Mouse (Mus musculus) lung, adult 2 months (tissue): ENCODE data around the gene Serpina3n. TPM values are rescaled to one million over a fixed set of nuclear protein-coding genes. Genes with fewer than 3 reads are reported as not detected.
"Not testable (repeated sequence)": the region's sequence is repeated elsewhere in the genome, so short reads cannot be mapped to it uniquely, and the experiment has no call there.

Experiments
- DNase-seq: peaks from one replicate; pipeline ENCODE4 v3.0.0; 2022
- H3K4me1 ChIP-seq: fragments of 200-500 bp; 2 replicates; pipeline ENCODE4 v1.6.1; 2011; ENCODE audit warnings: low read length; ENCODE audit not compliant: control insufficient read depth, insufficient read depth
- H3K4me3 ChIP-seq: fragments of 200-500 bp; replicated peaks from 2 replicates; pipeline ENCODE3; 2011; ENCODE audit warnings: low read depth, mild to moderate bottlenecking, control low read depth, low read length; ENCODE audit errors: extremely low read depth
- CTCF ChIP-seq: fragments of 200-500 bp; IDR thresholded peaks from 2 replicates; pipeline ENCODE4 v1.5.1; 2011; ENCODE audit warnings: mild to moderate bottlenecking, low read length, control low read depth; ENCODE audit not compliant: insufficient read depth
- POLR2A ChIP-seq: fragments of 200-500 bp; IDR thresholded peaks from 2 replicates; pipeline ENCODE4 v1.6.1; 2011; ENCODE audit warnings: low read depth, mild to moderate bottlenecking, control low read depth, low read length, borderline replicate concordance; ENCODE audit errors: extremely low read depth
- WGBS: fragments of 180-500 bp; shearing (Covaris S2); methylation state at CpG from one replicate; pipeline ENCODE4 v1.1.7; 2018; 5-methylcytosine and 5-hydroxymethylcytosine counted together
- polyA plus RNA-seq: library from polyadenylated mRNA; depleted of rRNA; stranded (reverse); fragments of >200 nt; gene quantifications from 2 replicates; pipeline ENCODE4 v1.2.3, GENCODE M21; 2012; rRNA removed

The Serpina3n gene
- 106 and 130 TPM in 2 replicates for polyA plus RNA-seq

DNA sequence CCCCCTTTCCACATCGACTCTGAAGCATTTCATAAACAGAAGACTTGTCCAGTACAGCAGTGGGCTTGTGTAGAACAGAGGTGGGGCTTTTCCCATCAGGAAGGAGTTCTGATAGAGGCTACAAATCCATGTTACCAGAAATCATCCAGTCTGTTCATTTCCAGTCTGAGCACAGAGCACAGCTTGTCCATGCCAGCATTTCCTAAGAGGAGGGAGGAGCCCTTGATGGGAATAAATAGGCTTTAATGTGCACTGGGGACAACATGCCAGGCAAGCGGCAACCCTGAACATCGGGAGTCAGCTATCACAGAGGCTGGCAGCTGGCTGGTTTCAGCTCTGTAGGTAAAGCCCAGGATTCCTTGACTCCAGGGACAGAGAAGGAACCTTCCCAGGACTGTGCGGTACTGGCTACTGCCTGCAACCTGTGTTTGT lies at the start of gene Serpina3n:
Serpina3n (plus strand) TSS at position 276 of the 432 bp plus-strand sequence.
- H3K4me1 ChIP-seq: no peaks in the 10 kb centered on the region
- no peak for DNase-seq
- H3K4me3 ChIP-seq: peak within 1 kb of the TSS; percentile 44
- peak; percentile 36; the same call in 1 of the 2 replicates for TF ChIP-seq POLR2A
- TF ChIP-seq CTCF: no peak
- 48% methylated on average over 4 of the region's 4 CpGs for WGBS

DNA sequence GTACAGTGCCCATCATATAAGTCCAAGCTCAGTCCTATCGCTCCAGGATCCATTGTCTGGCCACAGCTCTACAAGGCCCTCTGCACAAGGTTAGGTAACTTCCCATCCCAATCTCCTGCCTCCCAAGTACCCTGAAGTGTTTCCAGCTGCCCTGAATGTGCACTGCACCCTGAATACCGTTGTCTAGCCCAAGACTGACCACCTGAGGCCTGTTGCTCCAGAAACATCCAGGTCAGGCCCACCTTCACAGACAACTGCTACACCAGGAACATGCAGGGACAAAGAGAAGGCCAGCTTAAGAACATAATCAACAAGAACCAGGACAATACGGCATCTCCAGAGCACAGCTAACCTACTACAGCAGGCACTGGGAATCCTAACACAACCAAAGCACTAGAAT lies 36.5 kb upstream of the Serpina3n start:
- WGBS: 79% methylated on average over 3 of the region's 3 CpGs
- Histone ChIP-seq H3K4me1 (no peaks in the 10 kb centered on the region), H3K4me3 (no peak overlapping the region)
- TF ChIP-seq CTCF (no peak), POLR2A (no peak)
- no peak for DNase-seq

DNA sequence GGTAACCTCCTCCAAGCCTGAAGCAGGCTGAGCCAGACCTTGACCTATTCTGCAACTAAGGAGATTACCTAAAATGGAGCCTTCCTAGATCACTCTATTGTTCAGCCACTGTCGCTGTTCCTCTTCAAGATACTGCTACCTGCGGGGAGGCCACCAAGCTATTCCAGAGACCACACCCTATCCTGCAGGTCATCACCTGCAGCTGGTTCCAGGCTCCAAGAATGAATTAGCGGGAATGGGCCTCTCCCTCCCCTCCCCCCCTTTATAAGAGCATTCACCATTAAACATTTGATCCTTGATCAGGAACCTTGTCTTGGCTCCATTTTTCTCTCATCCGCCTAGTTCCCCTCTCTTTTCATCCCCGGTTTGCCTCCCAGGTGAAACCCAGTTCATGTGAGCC lies 29.4 kb upstream of the Serpina3n start:
- DNase-seq, H3K4me3 ChIP-seq, H3K4me1 ChIP-seq: not testable (repeated sequence)
- WGBS: 72% methylated on average over 5 of the region's 5 CpGs

DNA sequence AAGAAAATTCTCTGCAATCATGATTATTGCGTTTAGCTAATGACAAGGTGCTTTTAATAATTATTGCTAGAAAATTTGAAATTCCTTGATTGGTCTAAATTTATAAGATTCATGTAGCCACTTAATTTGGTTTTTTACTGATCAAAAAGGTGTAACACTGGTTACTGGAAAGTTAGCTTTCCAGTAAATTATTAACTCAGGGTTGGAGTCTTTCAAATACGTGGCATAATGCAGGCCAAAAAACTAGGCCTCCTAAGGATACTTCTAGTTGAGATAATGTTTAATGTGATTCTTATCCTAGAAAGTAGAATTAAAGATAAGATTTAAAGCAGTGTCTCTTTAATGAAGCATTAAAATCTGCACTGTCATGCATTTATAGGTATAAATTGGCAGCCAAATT lies 28.2 kb upstream of the Serpina3n start:
- H3K4me1 ChIP-seq, DNase-seq, H3K4me3 ChIP-seq: not testable (repeated sequence)
- WGBS: 73% methylated on average over 2 of the region's 2 CpGs

DNA sequence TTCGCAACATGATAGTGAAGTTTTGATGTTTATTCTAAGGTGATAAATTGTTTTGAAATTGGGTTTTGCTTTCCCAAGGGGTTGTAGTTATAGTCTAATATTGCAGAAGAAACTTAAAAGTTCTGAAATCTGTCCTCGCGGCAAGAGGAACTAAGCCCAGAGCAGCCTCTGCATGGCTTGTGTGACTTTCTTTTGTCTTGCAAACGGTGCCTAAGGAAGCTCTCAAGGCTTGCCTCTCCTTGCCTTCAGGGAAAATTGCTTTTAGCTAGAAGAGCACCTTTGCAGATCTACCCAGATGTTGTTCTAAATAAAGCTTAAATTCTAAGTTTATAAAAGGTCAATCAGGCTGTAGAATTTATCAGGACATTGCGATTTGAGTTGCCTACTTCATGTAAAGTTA lies 27.7 kb upstream of the Serpina3n start:
- DNase-seq, H3K4me1 ChIP-seq: not testable (repeated sequence)
- 62% methylated on average over 5 of the region's 5 CpGs for WGBS

DNA sequence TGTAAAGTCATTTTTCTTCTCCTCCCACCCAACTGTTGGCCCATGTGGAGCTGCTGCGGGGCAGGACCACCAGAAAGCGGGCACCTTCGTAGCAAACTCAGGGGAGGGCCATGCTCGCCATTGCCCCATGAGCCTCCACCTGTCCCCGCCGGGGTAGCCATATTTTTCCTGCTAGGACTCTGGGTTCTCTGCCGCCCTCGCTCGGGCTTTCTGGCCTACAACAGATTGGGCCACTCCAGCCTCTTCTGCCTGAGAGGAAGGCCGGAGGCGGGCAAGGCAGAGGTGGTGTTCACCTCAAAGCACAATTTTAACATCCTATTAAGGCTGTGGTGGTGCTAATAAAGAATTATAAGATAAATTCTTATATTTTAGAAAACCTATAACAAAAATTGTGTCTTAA lies 26.7 kb upstream of the Serpina3n start:
- DNase-seq: no peak
- 92% methylated on average over 11 of the region's 11 CpGs for WGBS
- Histone ChIP-seq H3K4me3 (no peak overlapping the region), H3K4me1 (no peaks in the 10 kb centered on the region)
- TF ChIP-seq POLR2A: no peak
- TF ChIP-seq CTCF: no peak

More for the DNA sequence above, 27.7 kb upstream of the Serpina3n start:
- H3K4me3 ChIP-seq: not testable (repeated sequence)

DNA sequence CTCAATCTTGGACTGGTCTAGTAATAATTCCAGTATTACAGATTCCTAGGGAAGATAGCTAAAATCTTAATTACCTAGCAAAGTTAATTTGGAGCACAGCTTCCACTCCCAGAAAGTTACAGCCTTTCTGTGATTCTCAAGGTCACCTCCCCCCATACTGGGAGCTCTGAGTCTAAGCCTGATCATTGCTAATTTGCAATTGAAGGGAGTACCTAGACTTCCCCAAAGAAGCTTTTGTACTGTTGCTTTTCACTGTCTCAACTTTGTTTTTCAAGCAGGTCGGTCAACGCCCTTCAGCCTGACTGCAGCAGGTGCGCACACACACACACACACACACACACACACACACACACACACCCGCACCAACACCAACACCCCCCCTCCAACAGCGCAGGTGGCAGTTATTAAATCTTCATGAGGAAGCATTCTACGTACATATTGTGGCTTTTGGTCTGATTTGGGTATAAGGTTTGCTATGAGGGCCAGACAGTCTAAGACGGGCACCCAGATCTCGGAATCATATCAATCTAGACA lies 25.4 kb upstream of the Serpina3n start:
- WGBS: 90% methylated on average over 8 of the region's 8 CpGs
- not testable (repeated sequence) for H3K4me1 ChIP-seq, H3K4me3 ChIP-seq, DNase-seq

DNA sequence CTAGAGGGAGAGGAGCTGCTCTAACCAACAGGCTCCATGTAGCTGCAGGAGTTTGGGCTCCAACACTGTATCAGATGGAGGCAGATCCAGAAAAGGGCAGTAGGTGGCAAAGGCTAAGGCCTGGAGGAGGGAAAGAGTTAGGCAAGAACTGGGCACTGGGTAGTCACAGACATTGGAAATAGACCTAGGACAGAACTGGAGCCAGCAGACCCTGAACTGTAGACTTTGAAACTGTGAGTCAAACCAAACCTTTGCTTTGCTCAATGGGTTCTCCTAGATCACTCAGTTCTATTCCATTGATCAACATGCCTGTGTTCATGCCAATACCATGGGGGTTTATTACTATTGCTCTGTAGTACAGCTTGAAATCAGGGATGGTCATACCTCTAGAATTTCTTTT lies 20.5 kb upstream of the Serpina3n start:
- not testable (repeated sequence) for H3K4me3 ChIP-seq, DNase-seq, H3K4me1 ChIP-seq

DNA sequence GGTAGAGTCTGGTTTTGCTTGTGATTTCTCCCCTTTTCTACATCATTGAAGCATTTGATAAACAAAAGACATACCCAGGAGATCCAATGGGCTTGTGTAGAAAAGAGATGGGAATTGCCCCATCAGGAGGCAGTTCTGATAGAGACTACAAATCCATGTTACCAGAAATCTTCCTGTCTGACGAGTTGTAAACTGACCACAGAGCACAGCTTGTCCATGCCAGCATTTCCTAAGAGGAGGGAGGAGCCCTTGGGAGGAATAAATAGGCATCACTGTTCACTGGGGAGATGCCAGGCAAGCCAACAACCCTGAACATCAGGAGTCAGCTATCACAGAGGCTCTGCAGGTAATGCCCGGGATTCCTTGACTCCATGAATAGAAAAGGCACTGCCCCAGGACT lies 19.7 kb upstream of the Serpina3n start:
- WGBS: 47% methylated on average over 2 of the region's 2 CpGs
- not testable (repeated sequence) for H3K4me1 ChIP-seq, DNase-seq, H3K4me3 ChIP-seq

DNA sequence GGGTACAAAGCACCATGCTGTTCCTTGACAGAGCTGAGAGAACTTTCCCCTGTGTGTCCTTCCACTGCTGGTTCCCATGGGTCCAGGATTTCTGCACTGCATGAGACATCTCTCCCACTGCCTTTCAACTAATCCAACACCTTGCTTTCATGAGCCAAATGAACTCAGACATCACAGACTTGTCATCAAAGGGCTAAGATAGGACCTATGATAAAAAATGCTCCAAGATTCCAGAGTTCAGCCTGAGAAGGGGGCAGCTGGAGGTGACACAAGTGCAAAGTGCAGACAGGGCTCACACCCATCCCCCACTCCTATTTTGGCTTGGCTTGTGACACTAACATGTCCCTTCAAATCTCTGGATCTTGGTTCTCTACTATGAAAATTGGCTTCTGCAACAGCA lies 18.1 kb upstream of the Serpina3n start:
- DNase-seq: no peak
- Histone ChIP-seq H3K4me3 (no peak overlapping the region), H3K4me1 (no peaks in the 10 kb centered on the region)
- TF ChIP-seq POLR2A: no peak
- no peak for TF ChIP-seq CTCF

DNA sequence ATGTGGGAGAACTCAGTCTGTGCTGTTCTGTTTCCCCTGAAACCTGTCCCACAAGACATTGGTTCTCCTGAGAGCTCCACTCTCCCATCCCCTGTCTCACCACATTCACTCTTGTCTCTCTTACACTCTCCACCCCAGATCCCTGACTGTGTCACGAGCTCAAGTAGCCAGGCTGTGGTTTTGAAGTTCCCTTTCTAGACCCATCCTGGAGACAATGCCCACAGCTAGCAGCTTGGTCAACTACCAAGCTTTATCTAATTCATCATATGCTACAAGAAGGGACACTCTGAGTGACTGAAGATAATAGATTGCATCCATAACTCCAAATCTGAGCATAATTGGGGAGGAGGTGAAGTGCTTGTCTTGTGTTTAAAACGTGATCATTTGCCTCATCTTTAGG lies 15.5 kb upstream of the Serpina3n start:
- 57% methylated on average over 2 of the region's 2 CpGs for WGBS
- not testable (repeated sequence) for H3K4me3 ChIP-seq, DNase-seq, H3K4me1 ChIP-seq

DNA sequence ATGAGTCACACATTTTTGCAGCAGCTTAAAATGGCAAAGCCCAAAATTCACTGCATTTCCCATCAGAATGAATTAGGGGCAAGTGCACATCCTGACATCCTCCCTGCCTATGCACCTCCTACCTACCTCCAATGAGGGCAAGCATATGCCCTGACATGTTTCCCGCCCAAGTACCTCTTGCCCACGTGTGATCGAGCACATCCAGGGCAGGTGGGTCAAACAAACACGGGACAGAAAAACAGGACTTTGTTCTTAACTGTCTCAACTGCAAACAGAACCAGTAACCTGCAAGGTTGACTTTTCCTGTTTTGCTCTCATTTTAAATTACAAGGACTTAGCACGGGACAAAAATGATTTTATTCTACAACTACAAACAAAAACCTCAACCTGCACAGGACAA lies 2.6 kb upstream of the Serpina3n start:
- TF ChIP-seq POLR2A (no peak), CTCF (no peak)
- no peak for DNase-seq
- H3K4me3 ChIP-seq: no peak overlapping the region
- H3K4me1 ChIP-seq: no peaks in the 10 kb centered on the region
- 67% methylated on average over 5 of the region's 5 CpGs for WGBS
